ENCODE assay signal across 16 mouse cellular contexts in genomic region chr12:32581304-32581703, GRCm38 (mm10).
"Had no signal": no experiment of that assay in that cellular context is flagged by ENCODE, and none has a peak within 500 bp of the region (broad histone marks: within the 10 kb centered on the region; RNA-seq: fewer than 3 reads in every experiment).

No protein-coding gene starts in this region.

- H3K9ac ChIP-seq: limb, embryonic 13.5 days; liver, embryonic 14.5 days; neural tube, embryonic 15.5 days had no signal

- H3K9me3 ChIP-seq: limb, embryonic 13.5 days; midbrain, embryonic 10.5 days; neural tube, embryonic 15.5 days had no signal

- H3K27ac ChIP-seq: kidney, postnatal 0 days; limb, embryonic 13.5 days; liver, embryonic 14.5 days; midbrain, embryonic 10.5 days; neural tube, embryonic 15.5 days; stomach, postnatal 0 days had no signal

- H3K4me3 ChIP-seq: limb, embryonic 13.5 days; midbrain, embryonic 10.5 days; myocyte; neural tube, embryonic 15.5 days had no signal

- ATAC-seq: lung, postnatal 0 days had no signal

- H3K27me3 ChIP-seq: limb, embryonic 13.5 days; neural tube, embryonic 15.5 days had no signal

- H3K4me2 ChIP-seq: limb, embryonic 13.5 days; neural tube, embryonic 15.5 days had no signal

- H3K36me3 ChIP-seq: limb, embryonic 13.5 days; midbrain, embryonic 10.5 days; neural tube, embryonic 15.5 days had no signal

- H3K4me1 ChIP-seq: limb, embryonic 13.5 days; midbrain, embryonic 10.5 days; neural tube, embryonic 15.5 days had no signal

- DNase-seq: kidney, adult 11 months; kidney, adult 9 months; kidney, postnatal 36 days; left cerebral cortex, postnatal 4 days; lung, adult 18-20 months; lung, postnatal 4 days; thymus, adult 2 months; thymus, postnatal 25 days had no signal
